Mouse (Mus musculus) megakaryocyte, embryonic 14.5 days (primary cell): Measurements from ENCODE around the gene Hist1h3b. TPM values are rescaled to one million over a fixed set of nuclear protein-coding genes. Genes with fewer than 3 reads are reported as not detected.

Experiments
- H3K27me3 ChIP-seq: replicated peaks from 2 replicates; pipeline ENCODE3; 2012; ENCODE audit warnings: inconsistent platforms
- H3K36me3 ChIP-seq: replicated peaks from 2 replicates; pipeline ENCODE3; 2012; ENCODE audit warnings: low read length, inconsistent platforms, mixed read lengths
- H3K4me1 ChIP-seq: 2 replicates; pipeline ENCODE4 v1.6.1; 2012; ENCODE audit warnings: inconsistent platforms
- H3K4me3 ChIP-seq: replicated peaks from 2 replicates; pipeline ENCODE3; 2012; ENCODE audit warnings: moderate library complexity, mild to moderate bottlenecking, inconsistent platforms
- H3K9me3 ChIP-seq: 2 replicates; pipeline ENCODE4 v1.6.1; 2012; ENCODE audit warnings: inconsistent platforms
- FLI1 ChIP-seq: IDR thresholded peaks from 2 replicates; pipeline ENCODE4 v1.6.1; 2012; ENCODE audit warnings: low read length, inconsistent platforms, mixed read lengths
- GATA1 ChIP-seq: IDR thresholded peaks from 3 replicates; pipeline ENCODE4 v1.6.1; 2012; ENCODE audit warnings: mixed read lengths, low read length, inconsistent platforms, borderline replicate concordance
- polyA plus RNA-seq: library from polyadenylated mRNA; stranded (reverse); fragments of >175 nt; gene quantifications from 2 replicates; pipeline ENCODE4 v1.2.3, GENCODE M21; 2012; ENCODE audit warnings: low replicate concordance; ENCODE audit not compliant: insufficient read depth

Hist1h3b gene
- polyA plus RNA-seq, 1 experiment = 14.5 TPM

DNA sequence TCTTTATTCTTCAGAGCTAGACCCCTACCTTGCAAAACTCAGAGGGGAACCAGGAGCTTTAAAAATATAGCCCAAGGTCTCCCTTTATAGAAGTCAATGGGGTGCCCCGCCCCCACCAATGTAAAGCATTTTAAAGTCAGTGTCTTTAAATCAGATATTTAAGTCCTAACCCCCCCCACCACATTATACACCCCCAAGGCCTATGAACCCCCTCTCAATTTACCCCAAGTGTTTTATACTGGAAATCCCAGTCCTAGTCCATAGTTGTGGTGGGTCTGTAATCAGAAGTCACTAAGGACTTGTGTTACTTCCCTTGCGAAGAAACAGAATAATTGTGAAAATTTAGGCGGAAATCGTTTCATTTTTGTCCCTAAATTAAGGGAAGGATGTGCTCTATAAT is 14.0 kb upstream of the Hist1h3b start:
- H3K4me3 ChIP-seq = peak overlapping the region; percentile 95

DNA sequence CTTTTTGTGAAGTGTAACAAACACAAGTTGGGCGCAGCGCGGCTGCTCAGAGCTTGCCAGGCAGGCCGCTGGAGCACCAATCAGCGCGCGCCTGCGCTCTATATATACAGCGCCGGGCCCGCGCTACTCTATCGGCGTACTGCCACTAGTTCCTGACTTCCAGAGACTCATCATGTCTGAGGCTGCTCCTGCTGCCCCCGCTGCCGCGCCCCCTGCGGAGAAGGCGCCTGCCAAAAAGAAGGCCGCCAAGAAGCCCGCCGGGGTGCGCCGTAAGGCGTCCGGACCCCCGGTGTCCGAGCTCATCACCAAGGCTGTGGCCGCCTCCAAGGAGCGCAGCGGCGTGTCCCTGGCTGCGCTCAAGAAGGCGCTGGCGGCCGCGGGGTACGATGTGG is 13.4 kb upstream of the Hist1h3b start, which contains the start of gene Hist1h1c:
Gene Hist1h1c, plus strand, starts transcription at position 132 of the 392 bp plus-strand sequence.
- no peaks in the 10 kb centered on the region for H3K9me3 ChIP-seq
- H3K36me3 ChIP-seq = no peaks in the 10 kb centered on the region
- peak within 1 kb of the TSS; percentile 95 for H3K4me3 ChIP-seq
- no peaks in the 10 kb centered on the region for H3K27me3 ChIP-seq
- TF ChIP-seq GATA1 = no peak
- TF ChIP-seq FLI1 = no peak
- peaks cover 25% of the 10 kb centered on the region for H3K4me1 ChIP-seq

More for the DNA sequence above, 14.0 kb upstream of the Hist1h3b start:
- Histone ChIP-seq H3K36me3 (no peaks in the 10 kb centered on the region), H3K27me3 (no peaks in the 10 kb centered on the region), H3K9me3 (no peaks in the 10 kb centered on the region), H3K4me1 (peaks cover 23% of the 10 kb centered on the region)
- TF ChIP-seq FLI1 = no peak

DNA sequence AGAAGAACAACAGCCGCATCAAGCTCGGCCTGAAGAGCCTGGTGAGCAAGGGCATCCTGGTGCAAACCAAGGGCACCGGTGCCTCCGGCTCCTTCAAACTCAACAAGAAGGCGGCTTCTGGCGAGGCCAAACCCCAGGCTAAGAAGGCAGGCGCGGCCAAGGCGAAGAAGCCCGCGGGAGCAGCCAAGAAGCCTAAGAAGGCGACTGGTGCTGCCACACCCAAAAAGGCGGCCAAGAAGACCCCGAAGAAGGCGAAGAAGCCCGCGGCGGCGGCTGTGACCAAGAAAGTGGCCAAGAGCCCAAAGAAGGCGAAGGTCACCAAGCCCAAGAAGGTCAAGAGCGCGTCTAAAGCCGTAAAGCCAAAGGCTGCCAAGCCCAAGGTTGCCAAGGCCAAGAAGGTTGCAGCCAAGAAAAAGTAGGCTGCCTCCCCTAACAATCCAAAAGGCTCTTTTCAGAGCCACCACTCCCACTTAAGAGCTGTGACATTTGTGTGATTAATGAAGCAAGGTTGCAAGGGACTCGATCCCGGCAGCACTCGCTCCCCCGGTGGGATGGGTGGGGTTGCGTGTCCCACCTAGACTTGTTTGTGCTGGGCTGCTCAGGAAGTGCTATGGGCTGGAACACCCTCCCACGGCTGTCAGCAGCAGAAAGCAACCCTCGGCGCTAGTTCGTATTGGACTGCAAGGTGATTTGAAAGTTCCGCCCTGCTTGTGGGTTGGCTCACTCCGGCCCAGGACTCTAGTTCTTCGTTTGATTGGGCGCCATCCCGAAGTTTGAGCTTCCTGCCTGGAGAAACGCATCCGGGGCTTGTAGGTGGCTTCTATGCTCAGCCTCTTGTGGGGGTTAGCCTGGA is 12.8 kb upstream of the Hist1h3b start:
- H3K27me3 ChIP-seq = no peaks in the 10 kb centered on the region
- TF ChIP-seq FLI1 (no peak), GATA1 (no peak)
- H3K4me1 ChIP-seq = peaks cover 30% of the 10 kb centered on the region
- peak overlapping the region; percentile 95 for H3K4me3 ChIP-seq
- no peaks in the 10 kb centered on the region for H3K9me3 ChIP-seq
- H3K36me3 ChIP-seq = no peaks in the 10 kb centered on the region

DNA sequence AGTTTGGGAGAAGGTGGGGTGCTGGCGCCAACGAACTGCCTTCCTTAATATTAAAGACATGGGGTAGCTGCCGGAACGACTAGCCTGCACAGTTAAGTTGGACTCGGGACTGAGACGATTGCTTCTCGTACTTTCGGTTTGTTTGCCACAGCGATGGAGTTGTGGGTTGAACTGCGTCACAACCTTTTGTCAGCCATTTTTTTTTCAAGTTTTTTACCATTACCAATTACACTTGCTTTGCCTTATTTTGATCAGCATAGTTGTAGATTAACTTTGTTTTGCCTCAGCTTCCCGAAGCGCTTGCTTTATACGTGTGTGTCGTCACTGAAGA is 12.2 kb upstream of the Hist1h3b start:
- H3K4me1 ChIP-seq = peaks cover 35% of the 10 kb centered on the region
- H3K36me3 ChIP-seq = no peaks in the 10 kb centered on the region
- H3K27me3 ChIP-seq = no peaks in the 10 kb centered on the region
- peak overlapping the region; percentile 95 for H3K4me3 ChIP-seq
- TF ChIP-seq FLI1 (no peak), GATA1 (no peak)
- no peaks in the 10 kb centered on the region for H3K9me3 ChIP-seq

DNA sequence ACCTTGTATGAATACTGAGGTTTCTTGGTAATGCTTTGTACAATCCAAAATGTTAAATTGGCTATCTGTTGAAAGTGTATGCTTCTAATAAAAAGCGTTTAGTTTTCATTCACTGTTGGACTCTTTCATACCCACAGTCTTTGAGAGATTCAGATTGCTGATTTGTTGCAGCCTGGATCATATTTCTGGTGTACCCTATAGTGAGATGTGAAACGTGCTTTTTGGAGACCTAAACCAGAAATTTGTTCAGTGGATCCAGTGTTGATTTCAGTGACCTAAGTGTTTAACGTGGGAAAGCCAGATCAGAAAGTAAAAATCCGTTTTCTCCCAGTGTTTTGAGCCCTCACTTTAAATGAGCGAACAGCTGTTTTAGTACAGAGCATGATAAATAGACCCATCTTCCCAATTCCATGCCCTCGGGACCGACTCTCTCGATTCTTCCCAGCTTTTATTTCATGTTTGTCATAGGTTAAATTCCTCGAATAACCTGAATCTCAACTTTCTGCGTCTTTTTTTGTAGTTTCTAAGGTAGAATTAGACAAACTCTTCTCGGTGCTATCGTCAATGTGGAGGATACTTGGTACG is 11.7 kb upstream of the Hist1h3b start:
- H3K27me3 ChIP-seq = no peaks in the 10 kb centered on the region
- TF ChIP-seq GATA1 (no peak), FLI1 (no peak)
- no peaks in the 10 kb centered on the region for H3K9me3 ChIP-seq
- H3K4me1 ChIP-seq = peaks cover 35% of the 10 kb centered on the region
- H3K4me3 ChIP-seq = peak overlapping the region; percentile 95
- H3K36me3 ChIP-seq = no peaks in the 10 kb centered on the region

DNA sequence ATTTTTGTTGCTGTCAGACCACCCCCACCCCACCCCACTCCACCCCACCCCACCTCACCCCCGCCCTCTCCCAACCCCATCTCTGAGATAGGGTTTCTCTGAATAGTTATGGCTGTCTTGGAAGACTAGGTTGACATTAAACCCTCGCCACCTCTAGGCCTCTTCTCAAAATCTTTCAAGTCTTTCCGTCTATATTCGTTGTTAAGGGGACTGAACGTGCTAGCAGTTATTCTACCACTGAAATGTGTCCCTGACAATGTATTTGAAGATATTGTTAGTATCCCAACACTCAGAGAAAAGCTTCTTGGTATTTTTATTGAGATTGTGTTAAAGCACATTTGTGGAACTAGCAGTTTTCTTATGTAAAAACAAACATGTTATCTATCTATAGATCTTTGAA is 11.2 kb upstream of the Hist1h3b start:
- H3K36me3 ChIP-seq = no peaks in the 10 kb centered on the region
- no peak for TF ChIP-seq GATA1
- no peak for TF ChIP-seq FLI1
- H3K27me3 ChIP-seq = no peaks in the 10 kb centered on the region
- H3K9me3 ChIP-seq = no peaks in the 10 kb centered on the region
- H3K4me3 ChIP-seq = peak overlapping the region; percentile 95
- H3K4me1 ChIP-seq = peaks cover 35% of the 10 kb centered on the region

DNA sequence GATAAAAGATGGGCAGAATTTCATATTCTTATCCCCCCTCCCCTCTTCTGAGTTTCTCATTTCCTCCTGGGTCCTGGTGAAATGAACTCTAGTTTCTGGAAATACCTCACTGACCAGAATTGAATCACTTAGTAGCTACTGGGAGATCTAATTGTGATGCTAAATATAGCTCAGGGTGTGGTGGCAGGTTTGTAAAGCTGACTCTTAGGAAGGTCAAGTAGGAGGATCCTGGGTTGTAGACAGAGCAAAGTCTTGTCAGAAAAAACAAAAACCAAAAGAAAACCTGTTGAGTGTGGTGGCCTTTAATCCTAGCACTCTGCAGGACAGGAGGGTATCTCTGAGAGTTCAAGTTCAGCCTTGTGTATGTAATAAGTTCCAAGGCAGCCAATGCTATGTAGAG is 10.1 kb upstream of the Hist1h3b start:
- H3K4me3 ChIP-seq = peak overlapping the region; percentile 14
- H3K27me3 ChIP-seq = no peaks in the 10 kb centered on the region
- no peaks in the 10 kb centered on the region for H3K9me3 ChIP-seq
- peaks cover 36% of the 10 kb centered on the region for H3K4me1 ChIP-seq
- TF ChIP-seq GATA1 (no peak), FLI1 (no peak)
- no peaks in the 10 kb centered on the region for H3K36me3 ChIP-seq

DNA sequence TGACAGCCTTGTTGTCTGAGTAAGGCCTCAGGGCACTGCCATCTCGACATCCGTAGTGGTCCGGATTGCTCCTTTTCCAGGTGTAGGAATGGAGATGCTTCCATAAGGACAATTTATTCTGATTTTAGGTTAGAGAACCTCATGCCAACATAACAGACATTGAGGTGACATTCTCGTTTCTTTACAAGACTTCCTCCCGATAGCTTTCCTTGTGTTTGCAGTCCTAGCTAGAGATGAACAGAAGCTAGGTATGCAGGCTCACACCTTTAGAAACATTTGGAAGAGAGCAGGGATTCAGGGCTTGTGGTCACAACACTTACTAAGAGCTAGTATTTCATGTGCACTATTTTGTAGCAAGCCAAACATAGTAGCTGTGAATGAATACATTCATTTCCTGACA is 8.9 kb upstream of the Hist1h3b start:
- H3K9me3 ChIP-seq = no peaks in the 10 kb centered on the region
- TF ChIP-seq FLI1 = no peak
- no peak for TF ChIP-seq GATA1
- no peaks in the 10 kb centered on the region for H3K27me3 ChIP-seq
- no peak overlapping the region for H3K4me3 ChIP-seq
- peaks cover 40% of the 10 kb centered on the region for H3K4me1 ChIP-seq
- no peaks in the 10 kb centered on the region for H3K36me3 ChIP-seq

DNA sequence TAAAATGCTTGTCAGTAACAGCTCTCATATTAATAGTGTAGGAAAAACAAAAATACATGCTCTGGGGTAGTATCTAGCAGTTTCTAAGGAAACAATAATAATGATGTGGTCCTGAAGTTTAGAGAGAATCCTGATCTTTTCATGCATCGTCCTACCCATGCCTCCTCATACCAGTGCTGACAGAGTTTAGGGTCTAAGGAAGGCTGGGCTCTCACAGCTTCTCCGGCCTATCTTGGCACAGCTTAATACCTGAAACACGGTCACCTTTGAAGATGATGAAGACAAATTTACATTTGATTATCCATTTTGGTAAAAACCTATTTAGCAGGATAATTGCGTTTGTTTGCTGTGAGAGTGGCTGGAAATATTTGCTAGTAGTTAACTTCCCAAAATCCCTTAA is 8.1 kb upstream of the Hist1h3b start:
- TF ChIP-seq FLI1 (no peak), GATA1 (no peak)
- Histone ChIP-seq H3K9me3 (no peaks in the 10 kb centered on the region), H3K27me3 (no peaks in the 10 kb centered on the region), H3K36me3 (no peaks in the 10 kb centered on the region), H3K4me3 (peak overlapping the region; percentile 67), H3K4me1 (peaks cover 46% of the 10 kb centered on the region)
